Mouse (Mus musculus): ENCODE data around the gene Hist1h4a.
A peak's percentile ranks its signal among the peaks of the same experiment; 100 is the strongest.

The Hist1h4a gene

GRCm38 (mm10) chr13:23759251-23759771 is 1.7 kb downstream of the Hist1h4a start:
- no peak for DNase-seq (ENCODE audit: inconsistent ontology term)

GRCm38 (mm10) chr13:23757921-23758320 is 3.1 kb downstream of the Hist1h4a start:
- no peak for DNase-seq (ENCODE audit: inconsistent ontology term)

GRCm38 (mm10) chr13:23757211-23757773 is 3.7 kb downstream of the Hist1h4a start:
- DNase-seq (ENCODE audit: inconsistent ontology term): peak; percentile 83

GRCm38 (mm10) chr13:23756790-23757189 is 4.2 kb downstream of the Hist1h4a start, which contains the start of gene Hist1h4b:
Gene Hist1h4b, plus strand, starts transcription at chr13:23757013.
- peak; percentile 84 for DNase-seq (ENCODE audit: inconsistent ontology term)

- no peak for DNase-seq (ENCODE audit: inconsistent ontology term)
Observed at GRCm38 (mm10) chr13:23755000-23755399, 6.0 kb downstream of the Hist1h4a start.

- no peak for DNase-seq (ENCODE audit: inconsistent ontology term)
Observed at GRCm38 (mm10) chr13:23753314-23754078, 7.5 kb downstream of the Hist1h4a start.

GRCm38 (mm10) chr13:23752742-23753172 is 8.3 kb downstream of the Hist1h4a start:
- no peak for DNase-seq (ENCODE audit: inconsistent ontology term)

- peak; percentile 93 for DNase-seq (ENCODE audit: inconsistent ontology term)
Observed at GRCm38 (mm10) chr13:23752067-23752741, 8.8 kb downstream of the Hist1h4a start, which contains the start of gene Hist1h3b. Gene Hist1h3b, plus strand, starts transcription at chr13:23752267.

- peak; percentile 46 for DNase-seq (ENCODE audit: inconsistent ontology term)
Observed at GRCm38 (mm10) chr13:23751478-23751956, 9.5 kb downstream of the Hist1h4a start.

GRCm38 (mm10) chr13:23750839-23751477 is 10.1 kb downstream of the Hist1h4a start, which contains the start of gene Hist1h2ab:
Gene Hist1h2ab, plus strand, starts transcription at chr13:23751126.
- peak; percentile 90 for DNase-seq (ENCODE audit: inconsistent ontology term)

- DNase-seq (ENCODE audit: inconsistent ontology term): peak; percentile 47
Observed at GRCm38 (mm10) chr13:23749563-23750121, 11.4 kb downstream of the Hist1h4a start.

GRCm38 (mm10) chr13:23747892-23748288 is 13.1 kb downstream of the Hist1h4a start:
- no peak for DNase-seq (ENCODE audit: inconsistent ontology term)

GRCm38 (mm10) chr13:23747081-23747891 is 13.7 kb downstream of the Hist1h4a start:
- peak; percentile 55 for DNase-seq (ENCODE audit: inconsistent ontology term)

GRCm38 (mm10) chr13:23746201-23747080 is 14.6 kb downstream of the Hist1h4a start, which contains the start of gene Hist1h2bb:
Gene Hist1h2bb, plus strand, starts transcription at chr13:23746734.
- DNase-seq (ENCODE audit: inconsistent ontology term): peak; percentile 94

- peak; percentile 91 for DNase-seq (ENCODE audit: inconsistent ontology term)
Observed at GRCm38 (mm10) chr13:23745381-23746161, 15.5 kb downstream of the Hist1h4a start, which contains the start of gene Hist1h3c. Gene Hist1h3c, minus strand, starts transcription at chr13:23745602.

- peak; percentile 17 for DNase-seq (ENCODE audit: inconsistent ontology term)
Observed at GRCm38 (mm10) chr13:23744421-23745380, 16.3 kb downstream of the Hist1h4a start.

GRCm38 (mm10) chr13:23743963-23744362 is 17.1 kb downstream of the Hist1h4a start:
- DNase-seq (ENCODE audit: inconsistent ontology term): no peak
